Mouse (Mus musculus) cerebellum, postnatal 25 days (tissue): ENCODE measurements around the gene Pagr1b.

Experiments used
- DNase-seq, 2 experiments: peaks; one replicate each; pipeline ENCODE4 v3.0.0; 2021; ENCODE audit warnings: mixed read lengths in 2 of 2

Gene Pagr1b

GRCm38 (mm10) chr7:126988816-126989215, 27.5 kb downstream of the Pagr1b start:
- no peak for DNase-seq

GRCm38 (mm10) chr7:126986319-126986718, 30.0 kb downstream of the Pagr1b start:
- DNase-seq, result peak; percentile 85 to 89

GRCm38 (mm10) chr7:126984667-126985444, 31.4 kb downstream of the Pagr1b start:
- DNase-seq, result peak in 1 of 2 experiments; percentile 31

- peak in 1 of 2 experiments; percentile 44 for DNase-seq
These were observed 33.2 kb downstream of the Pagr1b start for GRCm38 (mm10) chr7:126983113-126983512.

GRCm38 (mm10) chr7:126982054-126982453, 34.2 kb downstream of the Pagr1b start:
- DNase-seq, result no peak

DNA sequence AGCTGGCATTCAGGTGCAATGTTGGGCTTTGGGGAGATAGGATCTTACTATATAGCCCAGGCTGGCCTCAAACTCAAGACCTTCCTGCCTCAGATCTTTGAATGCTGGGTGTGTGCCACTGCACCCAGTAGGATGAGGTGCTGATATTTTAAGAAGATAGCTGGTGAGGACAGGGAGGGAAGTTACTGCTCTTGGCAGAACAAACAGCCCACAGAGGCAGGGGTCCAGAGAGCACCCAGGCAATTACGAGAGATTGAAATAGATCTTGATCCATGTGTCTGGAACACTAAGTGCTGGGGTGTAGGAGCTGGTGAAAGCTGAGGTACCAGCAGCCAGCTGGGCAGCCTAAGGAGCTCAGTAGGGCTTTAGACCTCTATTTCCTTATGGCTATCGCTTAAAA, 34.7 kb downstream of the Pagr1b start:
- no peak for DNase-seq

- no peak for DNase-seq
These were observed 37.4 kb downstream of the Pagr1b start for GRCm38 (mm10) chr7:126978841-126979240.

DNA sequence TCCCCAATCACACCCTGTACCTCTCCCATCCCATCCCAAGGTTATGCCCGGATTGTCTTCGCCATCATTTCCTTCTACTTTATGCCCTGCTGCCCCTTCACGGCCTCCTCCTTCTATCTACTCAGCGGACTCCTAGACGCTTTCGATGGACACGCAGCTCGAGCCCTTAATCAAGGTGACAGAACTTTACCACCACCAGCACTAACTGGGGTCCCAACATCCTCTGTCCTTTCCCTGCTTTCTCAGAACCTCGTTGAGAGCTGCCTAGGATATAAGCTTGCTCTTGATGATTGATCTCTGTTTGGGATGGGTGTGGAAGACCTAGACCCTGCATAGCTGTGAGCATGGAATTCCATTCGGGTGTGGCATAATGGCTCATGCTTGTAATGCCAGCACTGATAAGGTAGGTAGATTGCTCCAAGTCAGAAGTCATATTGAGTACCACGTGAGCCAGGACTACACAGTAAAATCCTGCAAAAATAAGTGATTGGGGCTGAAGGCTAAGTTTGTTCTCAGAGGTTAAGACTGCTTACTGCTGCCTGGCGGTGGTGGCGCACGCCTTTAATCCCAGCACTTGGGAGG, 39.3 kb downstream of the Pagr1b start:
- no peak for DNase-seq

GRCm38 (mm10) chr7:126975950-126976866, 40.1 kb downstream of the Pagr1b start, which contains the start of gene Cdiptos:
TSS of gene Cdiptos (minus strand) at chr7:126976098.
- DNase-seq, result peak; percentile 97 to 99

DNA sequence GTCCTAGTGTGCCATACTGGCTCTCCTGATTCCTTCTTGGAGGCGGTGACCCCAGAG, 40.6 kb downstream of the Pagr1b start, which contains the start of gene Cdipt:
Gene Cdipt, plus strand, starts transcription at position 22 of the 57 bp plus-strand sequence.
- DNase-seq, result no peak

GRCm38 (mm10) chr7:126975493-126975892, 40.8 kb downstream of the Pagr1b start:
- DNase-seq, result peak in 1 of 2 experiments; percentile 28

DNA sequence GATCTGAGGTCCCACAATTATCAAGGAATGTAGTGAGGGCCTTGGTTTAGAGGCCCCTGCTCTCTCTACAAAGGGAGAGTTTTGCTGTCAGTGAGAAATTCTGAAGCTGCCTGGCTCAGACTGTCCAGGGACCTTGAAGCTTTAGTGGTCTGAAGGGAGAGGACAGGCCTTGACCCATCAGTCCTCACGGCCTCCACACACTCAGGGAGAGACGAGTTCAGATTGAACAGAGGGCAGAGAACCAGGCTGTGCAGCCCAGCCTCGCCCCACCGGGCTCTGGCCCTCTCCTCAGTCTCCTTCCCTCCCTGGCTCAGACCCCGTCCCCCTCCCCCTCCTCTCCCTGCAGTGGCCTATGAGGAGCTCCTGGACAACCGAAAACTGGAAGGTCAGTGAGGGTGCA, 48.9 kb downstream of the Pagr1b start:
- DNase-seq, result no peak

DNA sequence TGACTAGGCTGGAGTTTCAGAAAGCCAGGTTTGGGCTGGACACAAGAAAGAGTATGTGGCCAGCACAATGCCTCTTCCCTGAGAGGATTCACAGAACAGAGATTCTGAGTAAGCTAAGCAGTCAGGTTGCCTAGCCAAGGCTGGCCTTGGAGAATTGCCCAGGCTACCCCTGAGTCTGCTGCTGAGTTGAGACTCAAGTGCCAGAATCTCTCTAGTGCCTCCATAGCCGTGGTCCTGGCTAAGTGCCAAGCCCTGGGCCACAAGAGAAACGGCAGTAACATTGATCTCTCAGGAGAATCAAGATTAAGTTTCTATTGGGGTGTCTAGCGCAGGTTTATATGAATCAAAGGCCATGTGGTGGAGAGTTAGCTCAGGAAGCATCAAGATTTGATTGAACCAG, 50.7 kb downstream of the Pagr1b start:
- DNase-seq, result peak; percentile 81 to 88

DNA sequence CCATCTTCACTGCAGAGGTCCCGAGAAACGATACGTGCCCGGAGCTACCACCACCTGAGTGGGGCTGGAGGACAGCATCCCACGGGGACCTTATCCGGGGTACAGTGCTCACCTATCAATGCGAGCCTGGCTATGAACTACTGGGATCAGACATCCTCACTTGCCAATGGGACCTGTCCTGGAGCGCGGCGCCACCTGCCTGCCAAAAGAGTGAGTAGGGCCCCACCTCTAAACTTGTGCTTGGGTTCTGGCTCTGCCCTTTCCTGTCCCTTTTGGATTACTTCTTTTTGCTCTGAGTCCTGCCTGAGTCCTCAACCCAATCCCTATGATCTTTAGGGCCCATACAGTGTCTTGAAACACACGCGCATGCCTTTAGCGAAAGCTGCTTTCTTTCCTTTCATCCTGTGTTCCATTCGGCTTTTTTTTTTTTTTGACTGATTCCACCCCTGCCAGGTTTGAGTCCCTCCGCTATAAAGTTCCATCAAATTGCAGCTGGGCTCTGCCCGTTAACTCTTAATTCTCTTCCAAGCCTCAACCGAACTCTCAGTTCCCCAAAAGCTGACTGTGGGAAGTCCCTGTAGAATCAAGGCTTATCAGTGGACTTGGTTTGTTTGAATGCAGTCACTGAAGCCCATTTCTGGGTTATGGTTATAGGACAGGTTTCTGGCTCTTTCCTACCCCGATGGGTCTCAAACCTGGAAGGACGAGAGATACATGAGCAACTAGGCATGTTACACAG, 52.6 kb downstream of the Pagr1b start:
- DNase-seq, result peak; percentile 61 to 68

DNA sequence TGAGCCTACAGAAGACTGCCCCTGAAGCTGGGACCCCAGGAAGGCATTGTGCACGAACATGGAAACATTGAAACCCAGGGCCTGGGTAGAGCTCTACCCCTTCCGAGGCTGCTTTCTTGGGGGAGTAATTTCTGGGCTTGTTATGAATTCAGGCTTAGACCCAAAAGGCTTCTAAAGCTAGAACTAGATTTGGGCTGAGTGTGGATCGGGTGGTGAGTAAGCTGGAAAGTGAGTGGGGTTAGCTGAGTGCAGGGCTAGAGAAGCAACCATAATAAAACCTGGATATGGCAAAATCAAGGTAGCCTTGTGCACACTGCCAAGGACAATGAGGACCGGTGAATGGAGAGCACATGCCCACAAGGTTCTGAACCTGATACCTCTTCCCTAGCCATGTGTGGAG, 54.3 kb downstream of the Pagr1b start:
- no peak for DNase-seq

DNA sequence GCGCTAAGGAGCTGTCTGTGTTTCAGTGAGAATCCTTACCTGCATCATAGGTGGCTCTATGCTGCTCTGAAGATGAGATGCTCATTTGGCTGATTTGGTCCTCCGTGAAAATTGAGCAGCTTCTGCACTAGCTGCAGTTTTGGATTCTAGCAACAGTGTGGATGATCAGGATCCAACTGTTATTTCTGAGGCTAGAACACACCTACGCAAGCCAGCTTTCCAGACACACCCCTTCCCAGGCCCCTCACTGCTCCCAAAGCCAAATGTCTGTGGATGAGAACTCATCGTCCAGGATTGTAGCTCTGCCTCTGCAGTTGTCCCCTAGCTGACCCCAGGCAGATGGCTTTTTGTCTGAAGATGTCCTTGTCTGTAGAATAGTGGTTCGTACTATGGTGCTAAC, 55.2 kb downstream of the Pagr1b start:
- no peak for DNase-seq

DNA sequence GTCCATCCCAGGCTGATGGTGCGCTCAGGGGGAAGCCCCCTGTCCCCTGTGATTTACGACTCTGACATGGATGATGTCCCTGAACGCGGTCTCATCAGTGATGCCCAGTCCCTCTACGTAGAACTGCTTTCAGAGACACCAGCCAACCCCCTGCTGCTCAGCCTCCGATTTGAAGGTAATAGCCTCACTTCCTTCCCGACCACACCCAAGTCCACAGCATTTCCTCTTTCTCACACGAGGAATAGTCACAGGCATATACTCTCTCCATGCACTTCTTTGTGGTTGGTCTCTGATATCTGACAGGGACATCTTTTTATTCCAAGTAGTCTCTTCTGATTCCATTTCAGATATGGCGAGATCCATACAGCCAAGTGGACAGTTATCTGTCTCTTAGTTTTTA, 56.5 kb downstream of the Pagr1b start:
- DNase-seq, result no peak

DNA sequence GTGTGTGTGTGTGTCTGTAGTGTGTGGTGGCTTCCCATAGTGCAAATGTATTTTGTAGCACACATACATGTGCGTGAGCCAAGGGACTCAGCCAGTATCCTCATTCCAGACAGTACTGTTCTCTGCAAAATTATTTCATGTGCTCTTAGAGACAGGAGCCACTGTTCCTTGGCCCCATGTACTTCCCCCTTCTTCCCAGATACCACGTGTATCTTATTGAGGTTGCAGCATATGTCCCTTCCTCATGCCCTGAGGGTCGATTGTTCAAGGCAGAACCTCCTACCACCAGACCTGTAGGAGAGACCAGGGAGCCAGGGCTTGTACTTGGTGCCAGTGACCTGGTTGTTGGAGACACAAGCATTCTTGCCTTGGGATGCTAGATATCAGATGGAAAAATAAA, 61.2 kb downstream of the Pagr1b start:
- no peak for DNase-seq

GRCm38 (mm10) chr7:126952646-126953045, 63.6 kb downstream of the Pagr1b start:
- DNase-seq, result peak in 1 of 2 experiments; percentile 51

GRCm38 (mm10) chr7:126951741-126952140, 64.5 kb downstream of the Pagr1b start:
- DNase-seq, result peak in 1 of 2 experiments; percentile 54
